Mouse (Mus musculus) Patski (cell line): ENCODE measurements around the gene Ly6g5c. TPM values are rescaled to one million over a fixed set of nuclear protein-coding genes. Genes with fewer than 3 reads are reported as not detected.
A peak's percentile ranks its signal among the peaks of the same experiment; 100 is the strongest.

Experiments
- ATAC-seq: fragments of 100-300 bp; one replicate; pipeline ENCODE4 v1.8.0; 2021
- CTCF ChIA-PET: fragments of 350-600 bp; sonication (Branson Sonifier 250); formaldehyde crosslinking; loops from one replicate; lab custom pipeline; 2022; ENCODE audit warnings: inconsistent platforms; lab: Charles Lee
- POLR2A ChIA-PET: fragments of 350-600 bp; sonication (Branson Sonifier 250); formaldehyde crosslinking; loops from one replicate; lab custom pipeline; 2022; ENCODE audit warnings: antibody characterized with exemption, inconsistent platforms; lab: Charles Lee
- DNase-seq: peaks from one replicate; pipeline ENCODE4 v3.0.0-alpha.2; 2011; ENCODE audit warnings: low read depth, low spot score
- H3K27me3 ChIP-seq: fragments of 371-371 bp; one replicate; pipeline ENCODE4 v1.5.1; 2021
- CTCF ChIP-seq: fragments of 100-300 bp; IDR thresholded peaks from one replicate; pipeline ENCODE4 v1.5.1; 2021
- in situ Hi-C: fragments of 300-500 bp; cut with MboI; formaldehyde crosslinking; loops from 3 replicates; pipeline ENCODE4 v1.11.1; 2018; ENCODE audit warnings: low pct_unique_long_range_greater_than_20kb, mixed read lengths
- polyA plus RNA-seq: library from polyadenylated mRNA; unstranded; gene quantifications from one replicate; pipeline ENCODE4 v1.2.3, GENCODE M21; 2021

The Ly6g5c gene
- polyA plus RNA-seq, 1 experiment from 2014 or later = not detected

GRCm38 (mm10) chr17:35125081-35125480, 17.0 kb downstream of the Ly6g5c start:
- ATAC-seq (no peak), DNase-seq (no peak)
- no peaks in the 10 kb centered on the region for H3K27me3 ChIP-seq
- no peak for TF ChIP-seq CTCF
- in situ Hi-C loops = loop anchor here (25.0 kb wide), 1 partner anchor 488 kb away; the partner anchor contains the start of genes Atf6b, Fkbpl, Ppt2 and Prrt1
- POLR2A ChIA-PET = interaction anchor here (0.6 kb wide), 1 partner anchor 227 kb away, joined by 12 read pairs; the partner anchor contains the start of genes C2 and Ehmt2
- CTCF ChIA-PET = interaction anchor here (0.9 to 2.1 kb wide), 2 partner anchors 13 to 18 kb away, joined by 3 to 11 read pairs; no protein-coding TSS in a partner anchor

GRCm38 (mm10) chr17:35125578-35125977, 17.5 kb downstream of the Ly6g5c start:
- no peaks in the 10 kb centered on the region for H3K27me3 ChIP-seq
- ATAC-seq (no peak), DNase-seq (no peak)
- in situ Hi-C loops = loop anchor here (25.0 kb wide), 1 partner anchor 488 kb away; the partner anchor contains the start of genes Atf6b, Fkbpl, Ppt2 and Prrt1
- TF ChIP-seq CTCF = no peak
- ChIA-PET CTCF (interaction anchor here (0.9 to 2.1 kb wide), 4 partner anchors 10 to 37 kb away, joined by 3 to 11 read pairs (median 5); partner anchors contain the start of gene Ly6g5b), POLR2A (interaction anchor here (0.6 to 1.5 kb wide), 3 partner anchors 31 to 116 kb away, joined by 3 to 4 read pairs (median 3); partner anchors contain the start of gene Ddx39b)

- in situ Hi-C loops = loop anchor here (25.0 kb wide), 1 partner anchor 489 kb away; the partner anchor contains the start of genes Atf6b, Fkbpl, Ppt2 and Prrt1
- ChIA-PET CTCF (interaction anchor here (0.9 to 2.1 kb wide), 3 partner anchors 10 to 36 kb away, joined by 4 to 11 read pairs (median 6); partner anchors contain the start of gene Ly6g5b), POLR2A (interaction anchor here (0.6 to 1.5 kb wide), 5 partner anchors 10 to 116 kb away, joined by 3 to 4 read pairs (median 3); partner anchors contain the start of gene Ddx39b)
- no peak for DNase-seq
- TF ChIP-seq CTCF = no peak
- ATAC-seq = peak; percentile 40
- H3K27me3 ChIP-seq = no peaks in the 10 kb centered on the region
These were observed 18.1 kb downstream of the Ly6g5c start, which contains the start of gene D17H6S53E for GRCm38 (mm10) chr17:35126206-35126611. TSS of gene D17H6S53E (plus strand) at chr17:35126373.

- CTCF ChIA-PET = interaction anchor here (1.2 to 2.1 kb wide), 2 partner anchors 11 to 36 kb away, joined by 6 to 11 read pairs; no protein-coding TSS in a partner anchor
- TF ChIP-seq CTCF = no peak
- DNase-seq = no peak
- no peaks in the 10 kb centered on the region for H3K27me3 ChIP-seq
- in situ Hi-C loops = loop anchor here (25.0 kb wide), 1 partner anchor 490 kb away; the partner anchor contains the start of genes Atf6b, Fkbpl, Ppt2 and Prrt1
- ATAC-seq = no peak
- POLR2A ChIA-PET = interaction anchor here (1.5 kb wide), 1 partner anchor 79 kb away, joined by 3 read pairs; no protein-coding TSS in a partner anchor
These were observed 18.9 kb downstream of the Ly6g5c start for GRCm38 (mm10) chr17:35127017-35127416.

GRCm38 (mm10) chr17:35128996-35129395, 20.9 kb downstream of the Ly6g5c start:
- TF ChIP-seq CTCF = no peak
- POLR2A ChIA-PET = interaction anchor here (0.6 to 0.7 kb wide), 2 partner anchors 19 to 131 kb away, joined by 3 to 7 read pairs; no protein-coding TSS in a partner anchor
- in situ Hi-C loops = loop anchor here (25.0 kb wide), 1 partner anchor 492 kb away; the partner anchor contains the start of genes Atf6b, Fkbpl, Ppt2 and Prrt1
- DNase-seq (no peak), ATAC-seq (no peak)
- no peaks in the 10 kb centered on the region for H3K27me3 ChIP-seq
- CTCF ChIA-PET = interaction anchor here (1.4 kb wide), 1 partner anchor 14 kb away, joined by 3 read pairs; no protein-coding TSS in a partner anchor

GRCm38 (mm10) chr17:35131038-35131437, 23.0 kb downstream of the Ly6g5c start:
- ATAC-seq = no peak
- CTCF ChIA-PET = no interaction called here
- H3K27me3 ChIP-seq = no peaks in the 10 kb centered on the region
- TF ChIP-seq CTCF = no peak
- no peak for DNase-seq
- POLR2A ChIA-PET = no interaction called here
- in situ Hi-C loops = loop anchor here (25.0 kb wide), 1 partner anchor 494 kb away; the partner anchor contains the start of genes Atf6b, Fkbpl, Ppt2 and Prrt1

- DNase-seq (no peak), ATAC-seq (no peak)
- in situ Hi-C loops = loop anchor here (25.0 kb wide), 1 partner anchor 494 kb away; the partner anchor contains the start of genes Atf6b, Fkbpl, Ppt2 and Prrt1
- no peak for TF ChIP-seq CTCF
- ChIA-PET CTCF (no interaction called here), POLR2A (no interaction called here)
- H3K27me3 ChIP-seq = no peaks in the 10 kb centered on the region
These were observed 23.6 kb downstream of the Ly6g5c start, which contains the start of gene Apom for GRCm38 (mm10) chr17:35131500-35132173. TSS of gene Apom (minus strand) at chr17:35132050.

- CTCF ChIA-PET = no interaction called here
- POLR2A ChIA-PET = no interaction called here
- DNase-seq = no peak
- in situ Hi-C loops = loop anchor here (25.0 kb wide), 1 partner anchor 495 kb away; the partner anchor contains the start of genes Atf6b, Fkbpl, Ppt2 and Prrt1
- no peak for ATAC-seq
- no peak for TF ChIP-seq CTCF
- no peaks in the 10 kb centered on the region for H3K27me3 ChIP-seq
These were observed 24.1 kb downstream of the Ly6g5c start for GRCm38 (mm10) chr17:35132174-35132560.

GRCm38 (mm10) chr17:35133517-35133916, 25.4 kb downstream of the Ly6g5c start:
- ChIA-PET CTCF (no interaction called here), POLR2A (no interaction called here)
- in situ Hi-C loops = loop anchor here (25.0 kb wide), 1 partner anchor 496 kb away; the partner anchor contains the start of genes Atf6b, Fkbpl, Ppt2 and Prrt1
- ATAC-seq (no peak), DNase-seq (no peak)
- TF ChIP-seq CTCF = no peak
- no peaks in the 10 kb centered on the region for H3K27me3 ChIP-seq
